Mouse (Mus musculus): ENCODE measurements at regions not wholly inside any gene's neighbourhood (a gene's known extent, or its start where the extent isn't known, plus 50 kb on each side); places are given as distances from the start of the nearest gene placed in this dataset.

GRCm38 (mm10) chr6:31719614-31720013 is 155.8 kb upstream of the Podxl start:
- no peak overlapping the region for H3K27ac ChIP-seq (ENCODE audit: low read length)
- no peak overlapping the region for H3K4me3 ChIP-seq (ENCODE audit: low read length)
- H3K27me3 ChIP-seq (ENCODE audit: control insufficient read depth, insufficient read depth, low read depth, low read length), result no peaks in the 10 kb centered on the region
- 69% methylated on average over 9 of the region's 9 CpGs for WGBS
- H3K4me2 ChIP-seq (ENCODE audit: low read depth, low read length), result no peak overlapping the region
- H3K9me3 ChIP-seq (ENCODE audit: control insufficient read depth, low read length), result no peaks in the 10 kb centered on the region
- H3K9ac ChIP-seq (ENCODE audit: low read length), result no peak overlapping the region
- H3K36me3 ChIP-seq (ENCODE audit: control insufficient read depth, insufficient read depth, low read length), result no peaks in the 10 kb centered on the region
- ATAC-seq (ENCODE audit: low read depth), result no peak
- H3K4me1 ChIP-seq (replicated peaks; ENCODE audit: control insufficient read depth, insufficient read depth, low read length), result no peaks in the 10 kb centered on the region

- Histone ChIP-seq H3K4me2 (ENCODE audit: low read depth, low read length) (no peak overlapping the region), H3K4me1 (replicated peaks; ENCODE audit: control insufficient read depth, insufficient read depth, low read length) (no peaks in the 10 kb centered on the region), H3K4me3 (ENCODE audit: low read length) (no peak overlapping the region), H3K36me3 (ENCODE audit: control insufficient read depth, insufficient read depth, low read length) (no peaks in the 10 kb centered on the region), H3K9ac (ENCODE audit: low read length) (no peak overlapping the region), H3K27me3 (ENCODE audit: control insufficient read depth, insufficient read depth, low read depth, low read length) (no peaks in the 10 kb centered on the region), H3K27ac (ENCODE audit: low read length) (no peak overlapping the region), H3K9me3 (ENCODE audit: control insufficient read depth, low read length) (no peaks in the 10 kb centered on the region)
- WGBS, result 74% methylated on average over 4 of the region's 4 CpGs
- no peak for ATAC-seq (ENCODE audit: low read depth)
These were observed 155.1 kb upstream of the Podxl start for GRCm38 (mm10) chr6:31718843-31719242.

GRCm38 (mm10) chr6:31717531-31717930 is 153.8 kb upstream of the Podxl start:
- WGBS, result 20% methylated on average over 12 of the region's 12 CpGs
- no peak overlapping the region for H3K4me3 ChIP-seq (ENCODE audit: low read length)
- H3K9me3 ChIP-seq (ENCODE audit: control insufficient read depth, low read length), result no peaks in the 10 kb centered on the region
- H3K9ac ChIP-seq (ENCODE audit: low read length), result no peak overlapping the region
- H3K27me3 ChIP-seq (ENCODE audit: control insufficient read depth, insufficient read depth, low read depth, low read length), result no peaks in the 10 kb centered on the region
- H3K27ac ChIP-seq (ENCODE audit: low read length), result no peak overlapping the region
- no peak for ATAC-seq (ENCODE audit: low read depth)
- H3K36me3 ChIP-seq (ENCODE audit: control insufficient read depth, insufficient read depth, low read length), result no peaks in the 10 kb centered on the region
- H3K4me1 ChIP-seq (replicated peaks; ENCODE audit: control insufficient read depth, insufficient read depth, low read length), result no peaks in the 10 kb centered on the region
- H3K4me2 ChIP-seq (ENCODE audit: low read depth, low read length), result no peak overlapping the region

GRCm38 (mm10) chr6:31707256-31707655 is 143.5 kb upstream of the Podxl start:
- no peak for ATAC-seq (ENCODE audit: low read depth)
- no peak overlapping the region for H3K4me3 ChIP-seq (ENCODE audit: low read length)
- H3K9ac ChIP-seq (ENCODE audit: low read length), result no peak overlapping the region
- H3K4me1 ChIP-seq (replicated peaks; ENCODE audit: control insufficient read depth, insufficient read depth, low read length), result no peaks in the 10 kb centered on the region
- no peaks in the 10 kb centered on the region for H3K9me3 ChIP-seq (ENCODE audit: control insufficient read depth, low read length)
- 62% methylated on average over 3 of the region's 3 CpGs for WGBS
- H3K4me2 ChIP-seq (ENCODE audit: low read depth, low read length), result no peak overlapping the region
- no peaks in the 10 kb centered on the region for H3K36me3 ChIP-seq (ENCODE audit: control insufficient read depth, insufficient read depth, low read length)
- H3K27me3 ChIP-seq (ENCODE audit: control insufficient read depth, insufficient read depth, low read depth, low read length), result no peaks in the 10 kb centered on the region
- H3K27ac ChIP-seq (ENCODE audit: low read length), result no peak overlapping the region

GRCm38 (mm10) chr6:31704191-31704590 is 140.4 kb upstream of the Podxl start:
- no peak overlapping the region for H3K4me3 ChIP-seq (ENCODE audit: low read length)
- no peak overlapping the region for H3K27ac ChIP-seq (ENCODE audit: low read length)
- H3K9me3 ChIP-seq (ENCODE audit: control insufficient read depth, low read length), result no peaks in the 10 kb centered on the region
- no peaks in the 10 kb centered on the region for H3K4me1 ChIP-seq (replicated peaks; ENCODE audit: control insufficient read depth, insufficient read depth, low read length)
- no peak overlapping the region for H3K4me2 ChIP-seq (ENCODE audit: low read depth, low read length)
- no peaks in the 10 kb centered on the region for H3K27me3 ChIP-seq (ENCODE audit: control insufficient read depth, insufficient read depth, low read depth, low read length)
- 68% methylated on average over 6 of the region's 6 CpGs for WGBS
- no peak for ATAC-seq (ENCODE audit: low read depth)
- no peaks in the 10 kb centered on the region for H3K36me3 ChIP-seq (ENCODE audit: control insufficient read depth, insufficient read depth, low read length)
- H3K9ac ChIP-seq (ENCODE audit: low read length), result no peak overlapping the region

- Histone ChIP-seq H3K27ac (ENCODE audit: low read length) (no peak overlapping the region), H3K4me3 (ENCODE audit: low read length) (no peak overlapping the region)
- WGBS, result 36% methylated on average over 7 of the region's 7 CpGs
These were observed 139.2 kb upstream of the Podxl start for GRCm38 (mm10) chr6:31702931-31703330.

GRCm38 (mm10) chr6:31695885-31696284 is 132.1 kb upstream of the Podxl start:
- Histone ChIP-seq H3K36me3 (ENCODE audit: control insufficient read depth, insufficient read depth, low read length) (no peaks in the 10 kb centered on the region), H3K9ac (ENCODE audit: low read length) (no peak overlapping the region), H3K4me2 (ENCODE audit: low read depth, low read length) (no peak overlapping the region), H3K9me3 (ENCODE audit: control insufficient read depth, low read length) (no peaks in the 10 kb centered on the region), H3K27ac (ENCODE audit: low read length) (no peak overlapping the region), H3K27me3 (ENCODE audit: control insufficient read depth, insufficient read depth, low read depth, low read length) (no peaks in the 10 kb centered on the region), H3K4me1 (replicated peaks; ENCODE audit: control insufficient read depth, insufficient read depth, low read length) (no peaks in the 10 kb centered on the region), H3K4me3 (ENCODE audit: low read length) (no peak overlapping the region)
- ATAC-seq (ENCODE audit: low read depth), result no peak
- WGBS, result 51% methylated on average over 3 of the region's 3 CpGs

More at GRCm38 (mm10) chr6:31702931-31703330, 139.2 kb upstream of the Podxl start:
- Histone ChIP-seq H3K9me3 (ENCODE audit: control insufficient read depth, low read length) (no peaks in the 10 kb centered on the region), H3K4me2 (ENCODE audit: low read depth, low read length) (no peak overlapping the region), H3K9ac (ENCODE audit: low read length) (no peak overlapping the region), H3K36me3 (ENCODE audit: control insufficient read depth, insufficient read depth, low read length) (no peaks in the 10 kb centered on the region), H3K4me1 (replicated peaks; ENCODE audit: control insufficient read depth, insufficient read depth, low read length) (no peaks in the 10 kb centered on the region), H3K27me3 (ENCODE audit: control insufficient read depth, insufficient read depth, low read depth, low read length) (no peaks in the 10 kb centered on the region)
- ATAC-seq (ENCODE audit: low read depth), result no peak

- H3K27me3 ChIP-seq (ENCODE audit: control insufficient read depth, insufficient read depth, low read depth, low read length), result no peaks in the 10 kb centered on the region
- no peak overlapping the region for H3K9ac ChIP-seq (ENCODE audit: low read length)
- ATAC-seq (ENCODE audit: low read depth), result no peak
- H3K4me2 ChIP-seq (ENCODE audit: low read depth, low read length), result no peak overlapping the region
- WGBS, result 56% methylated on average over 1 of the region's 1 CpGs
- no peaks in the 10 kb centered on the region for H3K9me3 ChIP-seq (ENCODE audit: control insufficient read depth, low read length)
- no peaks in the 10 kb centered on the region for H3K4me1 ChIP-seq (replicated peaks; ENCODE audit: control insufficient read depth, insufficient read depth, low read length)
- H3K27ac ChIP-seq (ENCODE audit: low read length), result no peak overlapping the region
- H3K36me3 ChIP-seq (ENCODE audit: control insufficient read depth, insufficient read depth, low read length), result no peaks in the 10 kb centered on the region
- no peak overlapping the region for H3K4me3 ChIP-seq (ENCODE audit: low read length)
These were observed 129.3 kb upstream of the Podxl start for GRCm38 (mm10) chr6:31693047-31693446.

GRCm38 (mm10) chr6:31692024-31692423 is 128.2 kb upstream of the Podxl start:
- Histone ChIP-seq H3K4me1 (replicated peaks; ENCODE audit: control insufficient read depth, insufficient read depth, low read length) (no peaks in the 10 kb centered on the region), H3K9ac (ENCODE audit: low read length) (no peak overlapping the region), H3K27me3 (ENCODE audit: control insufficient read depth, insufficient read depth, low read depth, low read length) (no peaks in the 10 kb centered on the region), H3K27ac (ENCODE audit: low read length) (no peak overlapping the region), H3K4me2 (ENCODE audit: low read depth, low read length) (no peak overlapping the region), H3K9me3 (ENCODE audit: control insufficient read depth, low read length) (no peaks in the 10 kb centered on the region), H3K36me3 (ENCODE audit: control insufficient read depth, insufficient read depth, low read length) (no peaks in the 10 kb centered on the region), H3K4me3 (ENCODE audit: low read length) (no peak overlapping the region)
- ATAC-seq (ENCODE audit: low read depth), result no peak
- 64% methylated on average over 6 of the region's 6 CpGs for WGBS

- Histone ChIP-seq H3K4me2 (ENCODE audit: low read depth, low read length) (no peak overlapping the region), H3K27ac (ENCODE audit: low read length) (no peak overlapping the region), H3K36me3 (ENCODE audit: control insufficient read depth, insufficient read depth, low read length) (no peaks in the 10 kb centered on the region), H3K4me3 (ENCODE audit: low read length) (no peak overlapping the region), H3K27me3 (ENCODE audit: control insufficient read depth, insufficient read depth, low read depth, low read length) (no peaks in the 10 kb centered on the region), H3K9ac (ENCODE audit: low read length) (no peak overlapping the region), H3K9me3 (ENCODE audit: control insufficient read depth, low read length) (no peaks in the 10 kb centered on the region), H3K4me1 (replicated peaks; ENCODE audit: control insufficient read depth, insufficient read depth, low read length) (no peaks in the 10 kb centered on the region)
- WGBS, result 58% methylated on average over 2 of the region's 2 CpGs
- ATAC-seq (ENCODE audit: low read depth), result no peak
These were observed 116.3 kb upstream of the Podxl start for GRCm38 (mm10) chr6:31680101-31680500.
